Mouse (Mus musculus) adrenal gland, adult (tissue): Measurements from ENCODE around the gene Lrmda.
"Not testable (repeated sequence)": the region's sequence is repeated elsewhere in the genome, so short reads cannot be mapped to it uniquely, and the experiment has no call there.

Experiments used
- DNase-seq, 2 experiments: peaks; one replicate each; pipeline ENCODE4 v3.0.0; 2022 to 2023; ENCODE audit warnings: low spot score in 1 of 2; ENCODE audit not compliant: inconsistent age in 2 of 2

Lrmda gene

DNA sequence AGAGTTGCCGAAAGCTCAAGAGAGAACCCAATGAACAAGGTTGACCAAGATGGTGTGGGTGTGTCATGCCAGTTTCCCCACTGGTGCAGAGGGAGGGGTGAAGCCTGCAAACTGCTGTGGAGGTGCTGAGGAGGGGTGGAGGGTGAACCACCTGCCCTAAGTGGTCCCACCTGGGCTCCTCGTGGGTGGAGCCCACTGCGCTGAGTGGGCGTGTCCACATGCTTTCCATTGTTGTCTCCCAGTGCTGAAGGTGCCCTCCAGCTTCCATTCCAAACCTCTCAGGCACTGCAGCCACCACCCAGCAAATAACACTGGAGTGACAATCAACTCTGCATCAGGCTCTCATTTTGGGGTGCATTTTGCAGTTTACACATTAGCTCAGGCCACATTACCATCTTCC, 554.5 kb downstream of the Lrmda start:
- no peak for DNase-seq

DNA sequence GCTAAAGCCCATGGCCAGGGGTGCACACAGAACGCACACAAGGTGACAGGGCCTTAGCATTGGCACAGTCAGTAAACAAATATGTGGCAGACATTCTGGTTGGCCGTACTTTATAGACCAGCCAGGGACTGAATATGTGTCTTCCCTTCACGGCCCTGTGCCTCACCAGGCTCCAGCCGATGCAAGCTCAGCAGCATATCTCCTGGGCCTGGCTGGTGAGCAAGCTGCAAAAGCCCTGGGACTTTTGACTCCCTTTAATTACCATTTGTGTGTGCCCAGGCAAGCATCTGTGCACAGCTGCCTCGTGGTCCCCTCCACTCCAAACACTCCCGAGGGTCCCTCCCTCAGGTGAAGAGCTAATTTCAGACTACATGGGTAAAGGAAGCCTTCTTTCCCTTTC, 556.9 kb downstream of the Lrmda start:
- no peak for DNase-seq

DNA sequence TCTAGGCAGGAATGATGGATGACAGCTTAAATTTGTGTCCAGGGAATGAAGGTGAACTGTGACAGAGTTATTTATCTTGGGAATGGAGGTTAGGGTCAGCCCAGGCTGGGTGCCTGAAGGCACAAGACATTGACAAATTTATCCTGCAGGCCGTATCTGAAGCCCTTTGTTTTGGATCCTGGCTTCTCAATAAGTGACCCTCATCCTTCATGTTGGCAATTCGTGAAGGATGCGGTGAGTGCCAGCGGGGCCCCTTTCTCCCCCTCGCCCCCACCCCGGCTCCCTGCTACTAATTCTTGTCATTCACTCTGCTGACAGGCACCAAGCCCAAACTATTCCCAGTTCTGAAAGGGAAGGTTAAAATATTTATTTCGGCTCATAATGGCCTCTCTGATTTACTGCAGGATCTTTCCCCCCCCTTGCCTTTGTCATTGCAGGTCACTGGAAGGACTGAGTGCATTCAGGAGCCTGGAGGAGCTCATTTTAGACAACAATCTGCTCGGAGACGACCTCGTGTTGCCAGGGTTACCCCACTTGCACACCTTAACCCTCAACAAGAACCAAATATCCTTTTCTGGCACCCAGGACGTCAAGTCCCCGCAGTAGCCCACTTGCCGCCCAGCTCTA, 558.0 kb downstream of the Lrmda start:
- DNase-seq, result peak; percentile 25 to 80

DNA sequence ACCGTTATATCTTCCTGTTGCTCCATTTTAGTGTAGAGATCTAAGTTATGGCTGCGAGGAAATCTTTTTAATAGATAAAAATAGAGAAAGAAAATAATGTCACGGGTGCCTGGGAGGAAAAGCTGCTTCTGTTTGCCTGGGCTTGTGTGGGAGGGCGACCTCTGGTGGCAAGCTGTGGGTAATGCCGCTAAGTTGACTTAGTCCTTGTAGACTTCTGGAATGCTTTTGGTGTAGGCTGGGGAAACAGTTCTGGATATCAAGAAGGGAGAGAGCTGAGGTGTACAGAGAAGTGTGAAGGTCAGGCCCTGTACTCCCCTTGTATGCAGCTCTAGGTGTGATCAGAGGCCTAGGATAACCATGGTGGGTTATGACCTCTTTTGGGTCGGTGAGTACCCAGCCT, 558.7 kb downstream of the Lrmda start:
- DNase-seq, result peak; percentile 86 to 96

DNA sequence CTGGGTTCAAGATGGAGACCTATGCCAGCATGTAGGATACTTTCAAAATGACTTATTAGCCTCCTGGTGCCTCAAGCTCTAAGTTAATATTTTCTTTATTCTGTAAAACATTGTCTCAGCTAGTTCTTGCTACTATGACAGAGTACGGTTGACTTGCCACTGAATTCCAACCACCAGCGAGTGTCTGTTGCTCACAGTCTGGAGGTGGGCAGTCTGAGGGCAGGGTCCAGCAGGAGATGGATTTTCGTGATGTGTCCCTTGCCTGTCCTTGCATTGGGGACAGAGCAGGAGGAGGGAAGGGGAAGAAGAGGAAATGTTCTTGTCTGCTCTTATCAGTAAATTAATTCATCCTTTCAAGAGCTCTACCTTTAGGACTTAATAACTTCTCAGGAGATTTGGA, 559.5 kb downstream of the Lrmda start:
- DNase-seq, result no peak

DNA sequence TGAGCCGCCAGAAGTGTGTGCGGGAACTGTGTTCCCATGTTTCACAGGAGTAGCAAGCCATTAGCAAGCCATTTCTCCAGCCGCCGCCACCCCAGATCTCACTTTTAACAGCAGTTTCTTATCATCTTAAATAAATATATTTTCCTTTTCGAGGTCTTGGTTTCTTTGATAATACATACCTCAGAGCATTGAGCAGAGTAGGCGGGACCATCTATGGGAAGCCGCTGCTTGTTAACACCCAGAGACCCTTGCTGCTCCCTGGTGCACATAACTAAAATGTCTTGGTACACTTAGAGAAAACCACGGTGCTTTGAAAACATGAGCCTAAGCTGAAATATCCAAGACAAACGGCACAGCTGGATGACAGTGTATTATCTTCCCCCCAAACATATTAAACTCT, 562.6 kb downstream of the Lrmda start:
- DNase-seq, result no peak

DNA sequence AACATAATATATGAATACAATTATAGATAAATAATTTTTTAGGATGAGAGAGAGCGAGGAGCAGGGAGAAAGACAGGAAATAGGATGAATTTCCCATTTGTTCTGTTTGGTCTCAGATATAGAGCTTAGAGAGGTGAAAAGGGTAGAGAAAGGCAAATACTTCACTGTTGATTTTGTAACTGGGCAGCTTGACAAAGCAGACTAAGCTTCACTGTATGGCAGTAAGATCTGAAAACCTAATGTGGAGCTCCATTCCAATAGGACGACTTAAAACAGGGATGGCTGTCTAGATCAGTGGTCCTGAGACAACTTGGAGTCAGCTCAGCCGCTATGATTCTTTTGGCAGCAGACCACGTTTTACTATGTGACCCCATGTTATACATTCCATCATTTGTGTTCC, 566.8 kb downstream of the Lrmda start:
- DNase-seq, result no peak

DNA sequence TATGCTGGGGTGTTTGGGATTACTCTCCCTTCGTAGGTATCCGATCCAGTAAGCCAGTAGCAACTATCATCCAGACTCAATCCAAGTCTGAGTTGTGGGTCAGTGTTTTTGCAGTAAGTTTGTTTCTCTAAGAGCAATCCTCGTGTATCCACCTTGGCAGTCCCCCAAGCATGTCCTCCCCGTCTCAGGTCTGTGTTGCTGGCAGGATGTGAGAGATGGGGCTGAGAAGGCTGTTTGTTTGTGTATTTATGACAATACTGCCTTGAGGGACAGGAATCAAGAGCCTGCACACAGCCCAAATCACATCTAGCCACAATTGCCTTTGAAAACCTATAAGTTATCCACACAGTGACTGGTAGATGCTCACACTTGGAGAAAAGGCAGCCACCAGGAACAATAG, 567.3 kb downstream of the Lrmda start:
- no peak for DNase-seq

DNA sequence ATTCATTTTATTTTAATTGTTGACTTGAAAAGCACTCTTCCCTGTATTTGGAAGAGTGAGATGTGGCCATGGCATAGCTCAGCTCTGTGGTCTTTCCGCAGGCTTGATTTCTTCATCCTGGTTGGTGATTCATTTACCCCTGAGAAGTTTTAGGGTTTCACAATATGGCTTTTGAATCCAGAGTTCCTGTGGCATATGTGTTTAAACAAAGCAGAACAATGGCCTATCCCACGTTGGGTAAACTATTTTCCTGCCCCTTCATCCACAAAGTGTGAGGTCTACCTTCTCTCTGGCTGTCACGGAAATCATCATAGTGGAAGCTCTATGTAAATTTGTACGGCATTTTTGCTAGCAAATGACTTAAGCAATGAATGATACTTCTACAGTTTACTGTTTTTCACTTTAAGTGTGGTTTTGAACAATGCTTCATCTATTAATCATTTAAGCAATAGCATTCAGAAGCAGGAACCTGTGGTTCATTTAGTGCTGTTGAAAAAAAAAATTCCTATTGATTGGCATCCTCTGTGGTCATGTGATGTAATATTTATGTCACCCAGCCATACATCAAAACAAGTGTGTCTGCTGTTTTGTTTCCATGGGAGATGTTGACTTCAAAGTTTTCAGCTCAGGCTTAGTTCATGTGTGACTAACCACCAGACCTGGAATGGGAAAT, 567.9 kb downstream of the Lrmda start:
- DNase-seq, result peak in 1 of 2 experiments; percentile 54

DNA sequence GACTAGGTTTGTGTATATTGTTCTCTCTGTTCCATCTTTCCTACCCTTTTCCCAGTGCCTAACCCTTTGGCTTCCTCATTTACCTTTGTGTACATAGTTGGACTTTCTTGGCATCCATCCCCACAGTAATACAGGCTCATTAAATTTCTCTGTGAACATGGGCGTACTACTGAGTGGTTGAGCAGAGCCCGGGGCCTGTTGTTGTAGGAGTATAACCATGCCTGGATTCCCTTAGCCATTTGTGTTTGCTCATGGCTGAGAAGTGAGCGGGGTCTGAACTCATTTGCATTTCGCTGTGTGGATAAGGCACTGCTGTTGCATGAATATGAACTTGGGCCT, 568.4 kb downstream of the Lrmda start:
- DNase-seq, result no peak

DNA sequence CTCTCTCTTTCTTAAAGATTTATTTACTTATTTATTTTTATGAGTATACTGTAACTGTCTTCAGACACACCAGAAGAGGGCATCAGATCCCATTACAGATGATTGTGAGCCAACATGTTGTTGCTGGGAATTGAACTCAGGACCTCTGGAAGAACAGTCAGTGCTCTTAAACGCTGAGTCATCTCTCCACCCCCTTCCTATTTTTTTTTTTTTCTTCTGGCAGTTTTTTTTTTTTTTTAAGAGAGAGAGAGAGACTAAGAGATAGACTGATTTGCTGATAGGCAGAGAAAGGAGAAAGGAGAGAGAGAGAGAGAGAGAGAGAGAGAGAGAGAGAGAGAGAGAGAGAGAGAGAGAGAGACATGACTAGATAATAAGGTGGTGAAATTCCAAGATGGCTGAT, 568.9 kb downstream of the Lrmda start:
- not testable (repeated sequence) for DNase-seq

DNA sequence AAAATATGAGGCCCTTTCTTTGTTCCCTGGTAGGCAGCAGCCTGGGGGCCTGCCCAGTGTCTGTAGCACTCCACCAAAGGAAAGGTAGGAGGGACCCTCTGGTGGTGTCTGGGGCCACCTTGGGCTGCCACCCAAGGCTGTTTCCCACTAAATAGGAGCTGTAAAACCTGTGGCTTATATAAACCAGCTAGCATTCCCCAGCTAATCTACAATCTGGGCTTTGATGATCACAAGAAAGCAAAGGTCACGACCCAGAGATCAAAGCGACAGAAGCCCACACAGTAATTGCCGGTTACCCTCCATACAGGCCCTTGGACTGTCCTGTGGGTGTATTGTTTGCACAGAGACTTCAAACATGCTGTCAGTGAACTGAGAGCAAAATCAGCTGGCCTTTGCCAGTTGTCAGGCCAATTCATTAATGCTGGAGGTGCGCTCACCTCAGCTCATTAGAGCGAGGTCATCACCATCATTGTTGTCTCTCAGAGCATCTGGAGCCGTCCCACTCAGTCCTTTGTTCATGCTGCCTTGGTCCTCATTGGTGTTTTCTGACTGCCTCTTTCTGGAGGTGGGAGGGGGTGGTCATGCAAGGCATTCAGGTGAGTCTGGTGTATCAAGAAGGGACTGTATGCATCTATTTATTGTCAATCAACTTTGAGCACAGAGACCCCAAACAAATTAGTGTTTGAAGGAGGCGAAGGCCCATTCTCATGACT, 570.1 kb downstream of the Lrmda start:
- no peak for DNase-seq

DNA sequence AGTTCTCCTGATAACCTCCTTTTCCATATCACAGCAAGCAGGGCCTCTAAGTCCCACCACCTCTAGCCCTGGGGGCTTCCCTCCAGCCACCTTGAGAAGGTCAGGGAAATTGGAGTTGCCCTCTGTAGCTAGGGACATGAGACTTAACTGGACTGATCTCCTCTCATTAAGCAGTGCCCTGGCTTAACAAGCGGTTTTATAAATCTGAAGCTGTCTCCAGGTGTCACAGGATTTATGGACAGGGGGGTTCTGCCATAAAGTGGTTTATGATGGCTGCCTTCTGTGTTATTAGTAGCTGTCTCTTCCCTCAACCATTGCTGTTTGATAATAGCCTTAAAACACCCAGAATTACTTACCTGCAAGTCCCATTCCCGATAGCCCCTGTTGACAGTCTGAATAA, 571.7 kb downstream of the Lrmda start:
- DNase-seq, result no peak

DNA sequence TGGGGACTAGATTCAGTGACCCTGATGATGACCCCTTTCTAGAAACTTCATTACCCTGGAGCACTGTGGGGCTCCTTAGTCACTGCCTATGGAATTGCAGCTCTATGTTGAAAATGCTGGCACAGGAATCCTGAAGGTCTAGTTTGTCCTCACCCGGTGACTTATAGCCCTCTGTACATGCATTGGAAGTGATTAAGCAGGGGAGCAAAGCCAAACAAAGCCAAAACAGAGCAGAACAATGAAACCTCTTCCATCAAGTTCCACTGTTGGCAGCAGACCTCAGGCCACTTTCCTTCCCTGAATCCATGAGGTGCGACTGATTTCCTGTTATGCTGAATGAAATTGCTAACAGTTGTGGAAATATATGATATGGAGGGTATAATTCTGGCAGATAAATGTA, 578.0 kb downstream of the Lrmda start:
- DNase-seq, result no peak

DNA sequence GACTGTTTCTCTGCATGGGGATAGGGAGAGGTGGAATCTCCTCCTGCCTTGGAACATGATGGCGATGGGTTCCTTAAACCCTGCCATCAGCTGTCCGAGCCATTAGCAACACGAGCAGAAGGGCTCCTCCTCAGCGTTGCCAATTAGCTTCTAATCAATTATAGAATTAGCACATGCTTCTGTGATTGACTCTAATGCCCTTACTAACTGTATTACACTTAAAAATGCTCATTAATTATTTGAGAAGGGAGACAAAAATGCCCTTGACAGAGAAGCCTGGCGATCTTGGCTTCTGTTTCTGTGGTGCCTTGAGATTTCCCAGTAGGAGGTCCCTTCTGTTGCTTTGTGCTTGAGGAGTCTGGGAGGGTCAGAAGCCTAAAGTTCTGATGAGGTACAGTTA, 579.1 kb downstream of the Lrmda start:
- DNase-seq, result no peak

DNA sequence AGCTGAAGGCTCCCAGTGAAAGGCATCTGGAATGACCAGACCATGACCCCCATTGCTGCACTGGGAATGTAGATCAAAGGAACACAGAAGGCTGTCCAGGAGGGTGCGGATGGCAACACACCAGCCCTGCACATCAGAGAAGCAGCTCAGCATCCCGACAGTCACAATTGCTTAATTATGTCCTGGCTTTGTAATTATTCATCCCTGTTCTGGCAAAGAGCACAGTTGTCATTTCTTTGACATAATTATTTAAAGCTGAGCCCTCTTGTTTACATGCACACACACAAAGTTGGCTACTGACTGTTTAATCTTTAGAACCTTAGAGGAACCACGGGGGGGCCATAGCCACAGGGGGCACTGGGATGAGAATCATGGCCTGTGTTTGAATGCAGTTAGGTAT, 580.7 kb downstream of the Lrmda start:
- DNase-seq, result no peak

DNA sequence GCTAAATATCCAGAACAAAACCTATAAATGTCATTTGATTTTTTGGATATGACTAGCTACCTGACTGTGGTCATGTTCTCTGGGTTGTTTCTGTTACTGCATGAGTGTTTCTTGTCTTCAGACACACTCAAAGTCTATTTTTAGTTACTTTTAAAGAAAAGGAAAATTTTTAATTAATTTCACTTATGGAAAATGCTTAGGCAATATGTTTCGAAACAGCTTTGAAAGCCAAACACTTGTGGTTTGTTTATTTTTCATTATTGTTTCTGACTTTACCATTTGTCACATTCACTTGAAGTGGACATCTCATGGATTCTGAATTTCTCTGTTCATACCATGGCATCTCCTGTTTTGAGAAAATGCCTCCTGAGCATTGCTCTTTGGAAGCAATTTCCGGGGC, 582.8 kb downstream of the Lrmda start:
- DNase-seq, result no peak

DNA sequence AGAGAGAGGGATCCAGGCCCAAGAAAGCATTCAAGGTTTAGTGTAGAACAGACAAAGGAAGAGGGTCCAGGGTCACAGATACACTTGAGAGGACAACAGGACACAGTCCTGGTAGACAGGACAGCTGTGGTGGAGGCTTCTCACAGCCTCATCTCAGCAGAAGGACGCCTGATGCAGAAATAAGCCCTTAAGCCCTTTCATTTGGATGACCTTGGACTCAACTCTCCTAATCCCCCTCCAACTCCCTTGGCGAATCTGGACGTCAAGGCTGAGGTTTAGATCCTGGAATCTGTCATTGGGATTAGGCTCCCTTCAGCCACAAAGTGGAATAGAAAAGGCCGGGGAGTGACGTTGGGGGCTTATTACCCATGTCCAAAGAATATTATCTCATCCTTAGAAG, 589.1 kb downstream of the Lrmda start:
- no peak for DNase-seq

DNA sequence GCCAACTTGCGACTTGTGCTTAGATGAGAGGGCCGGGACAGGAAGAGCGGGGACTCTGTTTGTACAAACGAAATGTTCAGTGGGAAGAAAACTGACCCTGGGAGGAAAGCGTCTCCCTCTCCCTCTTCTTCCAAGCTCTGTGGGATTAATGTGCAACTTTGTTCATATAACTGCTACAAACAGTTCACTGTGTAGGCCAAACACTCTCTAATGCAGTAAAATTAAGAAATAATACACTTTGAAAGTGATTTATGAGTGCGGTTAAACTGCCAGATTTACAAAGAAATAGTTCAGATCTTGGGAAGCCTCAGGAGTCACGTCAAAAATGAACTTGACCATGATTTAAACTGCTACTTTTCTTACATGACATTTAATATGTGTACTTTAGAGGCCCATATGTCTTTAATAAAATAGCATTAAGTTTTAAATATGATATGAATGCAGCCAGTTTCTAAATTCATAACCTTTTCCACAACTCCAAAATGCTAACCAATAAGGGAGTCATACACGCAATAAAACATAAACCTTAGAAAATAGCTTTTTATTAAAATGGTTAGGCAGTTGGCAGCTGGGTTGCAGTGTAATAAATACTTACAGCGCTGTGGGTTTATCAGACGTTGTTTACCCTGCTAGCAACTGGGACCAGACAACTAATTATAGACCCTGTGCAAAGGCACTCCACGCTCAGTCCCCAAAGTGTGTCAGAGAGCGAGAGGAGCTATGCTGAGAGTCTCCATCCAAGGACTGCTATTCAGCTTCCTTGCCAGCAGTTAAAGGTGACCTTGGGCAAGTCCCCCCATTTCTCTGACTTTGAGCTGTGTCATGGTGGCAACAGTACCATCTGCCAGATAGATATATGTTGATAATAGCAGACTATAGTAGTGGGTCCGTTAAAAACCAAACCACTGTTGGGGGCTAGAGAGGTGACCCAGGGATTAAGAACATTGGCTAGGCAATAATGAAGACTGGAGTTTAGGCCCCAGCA, 590.0 kb downstream of the Lrmda start:
- no peak for DNase-seq

DNA sequence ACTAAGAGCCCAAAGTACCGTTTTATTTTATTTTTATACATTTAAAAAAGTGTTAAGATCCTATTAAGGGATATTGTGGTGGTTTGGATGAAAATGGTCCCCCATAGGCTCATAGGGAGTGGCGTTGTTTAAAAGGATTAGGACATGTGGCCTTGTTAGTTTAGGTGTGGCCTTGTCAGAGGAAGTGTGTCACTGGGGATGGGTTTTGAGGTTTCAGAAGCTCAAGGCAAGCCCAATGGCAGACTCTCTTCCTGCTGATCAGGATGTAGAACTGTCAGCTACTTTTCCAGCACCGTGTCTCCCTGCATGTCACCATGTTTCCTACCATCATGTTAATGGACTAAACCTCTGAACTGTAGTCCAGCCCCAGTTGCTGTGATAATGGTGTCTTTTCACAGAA, 591.5 kb downstream of the Lrmda start:
- DNase-seq, result no peak

DNA sequence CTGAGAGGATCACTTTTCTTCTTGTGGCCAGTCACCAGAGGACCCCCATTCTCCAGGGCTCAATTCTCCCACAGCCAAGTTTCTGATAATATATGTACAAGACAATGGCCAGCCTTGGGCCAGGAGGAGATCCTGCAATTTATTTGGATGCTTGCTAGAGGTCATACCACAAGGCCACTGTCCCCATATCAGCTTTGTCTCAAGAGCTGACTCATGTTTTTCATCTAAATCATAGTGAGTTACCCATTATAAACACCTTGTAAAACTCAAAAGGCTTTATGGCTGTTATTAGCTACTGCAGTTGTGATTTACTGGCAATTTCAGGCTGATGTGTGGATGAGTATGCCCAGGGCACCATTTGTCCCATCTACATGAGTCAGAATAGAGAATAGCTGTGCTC, 600.7 kb downstream of the Lrmda start:
- DNase-seq, result peak; percentile 35 to 84
